Mouse (Mus musculus) neural tube, embryonic 10.5 days (tissue): ENCODE data around the gene Alkbh7.

Experiments
- DNase-seq: peaks from one replicate; pipeline ENCODE4 v3.0.0-alpha.2; 2017; ENCODE audit warnings: low spot score; ENCODE audit errors: extremely low spot score

Gene Alkbh7

GRCm38 (mm10) chr17:56997029-56997667, at the start of gene Alkbh7:
Gene Alkbh7, plus strand, starts transcription at chr17:56997339.
- DNase-seq: peak; percentile 93

- DNase-seq: peak; percentile 59
These were observed 46.2 kb upstream of the Alkbh7 start for GRCm38 (mm10) chr17:56950915-56951314.

GRCm38 (mm10) chr17:56952639-56953038, 44.5 kb upstream of the Alkbh7 start:
- DNase-seq: no peak

GRCm38 (mm10) chr17:56954871-56955270, 42.3 kb upstream of the Alkbh7 start:
- DNase-seq: no peak

- DNase-seq: no peak
These were observed 39.2 kb upstream of the Alkbh7 start for GRCm38 (mm10) chr17:56957763-56958429.

GRCm38 (mm10) chr17:56958667-56959066, 38.5 kb upstream of the Alkbh7 start:
- DNase-seq: no peak

- DNase-seq: no peak
These were observed 35.3 kb upstream of the Alkbh7 start for GRCm38 (mm10) chr17:56961880-56962279.

GRCm38 (mm10) chr17:56962642-56963405, 34.3 kb upstream of the Alkbh7 start:
- no peak for DNase-seq

GRCm38 (mm10) chr17:56963646-56964045, 33.5 kb upstream of the Alkbh7 start:
- no peak for DNase-seq

- DNase-seq: no peak
These were observed 27.8 kb upstream of the Alkbh7 start for GRCm38 (mm10) chr17:56969321-56969720.

GRCm38 (mm10) chr17:56970081-56970480, 27.1 kb upstream of the Alkbh7 start:
- no peak for DNase-seq

- DNase-seq: no peak
These were observed 23.0 kb upstream of the Alkbh7 start for GRCm38 (mm10) chr17:56973956-56974707.

- DNase-seq: no peak
These were observed 22.4 kb upstream of the Alkbh7 start for GRCm38 (mm10) chr17:56974708-56975240.

GRCm38 (mm10) chr17:56975391-56975790, 21.7 kb upstream of the Alkbh7 start:
- no peak for DNase-seq

- DNase-seq: no peak
These were observed 20.4 kb upstream of the Alkbh7 start for GRCm38 (mm10) chr17:56976531-56977390.

- no peak for DNase-seq
These were observed 17.6 kb upstream of the Alkbh7 start for GRCm38 (mm10) chr17:56979524-56979923.

- DNase-seq: no peak
These were observed 16.1 kb upstream of the Alkbh7 start for GRCm38 (mm10) chr17:56981049-56981448.

GRCm38 (mm10) chr17:56982013-56982412, 15.1 kb upstream of the Alkbh7 start, which contains the start of gene Acer1:
Gene Acer1, minus strand, starts transcription at chr17:56982126.
- DNase-seq: no peak

- no peak for DNase-seq
These were observed 12.3 kb upstream of the Alkbh7 start for GRCm38 (mm10) chr17:56984886-56985285.

GRCm38 (mm10) chr17:56985656-56986055, 11.5 kb upstream of the Alkbh7 start:
- no peak for DNase-seq
